Mouse (Mus musculus): ENCODE measurements around the gene Rcn3. TPM values are rescaled to one million over a fixed set of nuclear protein-coding genes. Genes with fewer than 3 reads are reported as not detected.

The Rcn3 gene
- 388 and 395 TPM in 2 replicates for polyA plus RNA-seq (2015; fragmentation: Nextera tagmentation; extraction: Ambion mirVana)

DNA sequence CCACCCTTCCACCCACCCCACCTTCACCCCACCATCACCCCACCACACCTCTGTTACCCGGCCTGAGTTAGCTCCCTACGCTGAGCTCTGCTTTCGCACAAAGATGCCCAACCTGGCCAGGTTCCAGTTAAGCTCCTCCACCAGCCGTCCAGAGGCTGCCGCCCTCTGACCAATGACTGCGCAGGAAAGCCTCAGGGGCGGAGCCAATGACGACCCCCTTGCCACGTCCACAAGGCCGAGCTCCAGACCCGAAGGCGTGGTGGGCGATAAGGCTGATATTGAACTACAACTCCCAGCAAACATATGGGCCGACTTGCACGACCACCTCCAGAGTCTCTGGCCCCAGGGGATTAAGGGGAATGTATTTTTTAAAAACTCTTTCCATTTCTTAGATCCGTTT is at the start of gene Rcn3:
Gene Rcn3 (minus strand): TSS at position 174 of the 400 bp plus-strand sequence.
- Histone ChIP-seq H3K27me3 (ENCODE audit: control insufficient read depth, insufficient read depth, low read length) (no peaks in the 10 kb centered on the region), H3K36me3 (ENCODE audit: control insufficient read depth, insufficient read depth, low read length) (0 out of 2 replicates have a peak, but pooled peaks cover 3% of the 10 kb centered on the region), H3K9ac (ENCODE audit: low read length) (peak within 1 kb of the TSS; percentile 81), H3K4me2 (ENCODE audit: low read depth, low read length) (peak within 1 kb of the TSS; percentile 56), H3K4me1 (ENCODE audit: control insufficient read depth, insufficient read depth, low read length) (peaks cover 8% of the 10 kb centered on the region), H3K27ac (ENCODE audit: low read length) (peak within 1 kb of the TSS; percentile 90), H3K9me3 (replicated peaks; ENCODE audit: control insufficient read depth, low read length) (no peaks in the 10 kb centered on the region), H3K4me3 (replicated peaks; ENCODE audit: low read length) (peak within 1 kb of the TSS; percentile 49)
- peak; percentile 95 for ATAC-seq (ENCODE audit: insufficient read depth, low FRiP score)
- under 1% methylated on average over 16 of the region's 16 CpGs for WGBS

DNA sequence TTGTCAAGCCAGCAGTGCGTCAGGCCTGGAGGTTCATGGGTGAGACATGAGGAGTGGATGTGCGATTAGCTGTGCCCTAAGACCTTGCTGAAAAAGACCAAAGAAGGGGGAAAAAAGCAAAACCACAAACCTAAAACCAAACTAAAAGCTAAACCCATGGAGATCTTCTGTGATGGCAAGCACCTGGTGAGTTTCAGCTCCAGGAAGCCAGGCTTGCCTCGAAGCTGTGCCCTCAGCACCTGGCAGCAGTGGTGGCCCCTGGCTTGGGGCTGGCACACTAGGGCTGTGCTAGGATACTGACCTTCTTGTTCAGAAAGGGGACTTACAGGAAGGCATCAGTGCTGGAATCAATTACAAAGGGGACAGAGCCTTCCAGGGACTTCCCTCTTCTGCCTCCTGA is 49.3 kb upstream of the Rcn3 start:
- H3K9ac ChIP-seq (ENCODE audit: low read length) = no peak overlapping the region
- 0 out of 2 replicates have a peak, but pooled peaks cover 4% of the 10 kb centered on the region for H3K4me1 ChIP-seq (ENCODE audit: control insufficient read depth, insufficient read depth, low read length)
- WGBS = 86% methylated on average over 3 of the region's 3 CpGs
- H3K27ac ChIP-seq (ENCODE audit: low read length) = no peak overlapping the region
- H3K27me3 ChIP-seq (ENCODE audit: control insufficient read depth, insufficient read depth, low read length) = no peaks in the 10 kb centered on the region
- H3K36me3 ChIP-seq (ENCODE audit: control insufficient read depth, insufficient read depth, low read length) = no peaks in the 10 kb centered on the region; the same call in none of the 2 replicates
- no peak for ATAC-seq (ENCODE audit: insufficient read depth, low FRiP score)
- no peak overlapping the region for H3K4me2 ChIP-seq (ENCODE audit: low read depth, low read length)
- H3K4me3 ChIP-seq (replicated peaks; ENCODE audit: low read length) = no peak overlapping the region
- H3K9me3 ChIP-seq (replicated peaks; ENCODE audit: control insufficient read depth, low read length) = no peaks in the 10 kb centered on the region

DNA sequence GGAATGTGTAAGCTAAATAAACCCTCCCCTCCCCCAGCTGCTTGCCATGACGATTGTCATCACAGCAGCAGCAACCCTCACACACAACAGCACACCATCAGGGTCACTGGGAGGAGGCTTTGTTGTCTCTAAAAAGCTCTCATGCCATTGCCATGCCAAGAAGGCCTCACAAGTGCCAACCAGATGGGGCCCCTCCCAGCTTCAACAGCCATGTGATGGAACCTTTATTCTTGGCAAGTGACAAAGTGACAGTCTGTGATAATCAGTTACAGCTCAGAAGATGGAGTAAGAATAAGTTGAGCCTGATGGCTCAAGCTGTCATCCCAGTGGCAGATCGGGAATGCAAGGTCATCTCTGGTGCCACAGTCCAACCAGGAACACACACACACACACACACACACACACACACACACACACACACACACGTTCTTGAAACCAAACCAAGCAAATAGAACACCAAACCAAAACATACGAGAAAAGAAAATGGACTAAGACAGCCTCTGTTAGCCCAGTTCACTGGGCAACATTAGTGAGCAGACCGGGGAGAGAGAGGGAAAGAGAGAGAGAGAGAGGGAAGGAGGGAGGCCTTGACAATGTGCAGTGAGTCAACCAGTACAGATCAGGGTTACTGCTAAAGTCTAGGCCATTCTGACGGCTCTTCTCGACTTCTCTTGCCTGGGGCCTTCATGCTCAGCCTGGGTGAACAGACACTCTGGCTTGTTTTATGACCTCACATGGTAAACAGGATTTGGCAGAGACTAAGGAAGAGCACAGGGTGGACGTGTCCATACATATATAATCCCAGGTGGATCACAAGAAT is 48.1 kb upstream of the Rcn3 start:
- H3K27ac ChIP-seq (ENCODE audit: low read length) = no peak overlapping the region
- ATAC-seq (ENCODE audit: insufficient read depth, low FRiP score) = no peak
- H3K9me3 ChIP-seq (replicated peaks; ENCODE audit: control insufficient read depth, low read length) = no peaks in the 10 kb centered on the region
- H3K4me2 ChIP-seq (ENCODE audit: low read depth, low read length) = no peak overlapping the region
- no peak overlapping the region for H3K9ac ChIP-seq (ENCODE audit: low read length)
- no peaks in the 10 kb centered on the region; the same call in 1 of the 2 replicates for H3K36me3 ChIP-seq (ENCODE audit: control insufficient read depth, insufficient read depth, low read length)
- H3K4me1 ChIP-seq (ENCODE audit: control insufficient read depth, insufficient read depth, low read length) = peaks cover 9% of the 10 kb centered on the region; the same call in 1 of the 2 replicates
- no peaks in the 10 kb centered on the region for H3K27me3 ChIP-seq (ENCODE audit: control insufficient read depth, insufficient read depth, low read length)
- 72% methylated on average over 8 of the region's 8 CpGs for WGBS
- H3K4me3 ChIP-seq (replicated peaks; ENCODE audit: low read length) = no peak overlapping the region

DNA sequence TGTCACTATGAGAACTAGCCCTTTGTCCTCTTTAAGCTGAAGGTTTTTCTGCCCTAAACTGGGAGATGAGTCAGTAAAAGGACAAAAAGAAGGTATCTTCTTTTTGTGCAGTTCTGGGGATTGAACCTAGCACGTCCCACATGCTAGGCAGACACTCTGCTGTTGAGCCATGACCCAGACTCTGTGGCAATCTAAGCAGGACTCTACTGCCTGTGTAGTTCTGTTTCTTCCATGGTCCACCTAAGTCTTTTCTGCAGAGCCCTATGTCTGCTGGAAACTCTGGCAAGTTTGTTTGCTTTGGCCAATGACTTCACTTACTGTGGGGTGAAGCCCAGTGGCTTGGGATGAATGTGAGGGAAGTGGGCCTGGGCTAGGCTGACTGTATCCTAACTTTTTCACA is 46.4 kb upstream of the Rcn3 start:
- Histone ChIP-seq H3K9ac (ENCODE audit: low read length) (no peak overlapping the region), H3K4me3 (replicated peaks; ENCODE audit: low read length) (no peak overlapping the region), H3K36me3 (ENCODE audit: control insufficient read depth, insufficient read depth, low read length) (no peaks in the 10 kb centered on the region; the same call in 1 of the 2 replicates), H3K4me2 (ENCODE audit: low read depth, low read length) (no peak overlapping the region), H3K4me1 (ENCODE audit: control insufficient read depth, insufficient read depth, low read length) (peaks cover 9% of the 10 kb centered on the region), H3K9me3 (replicated peaks; ENCODE audit: control insufficient read depth, low read length) (peaks cover 1% of the 10 kb centered on the region; the same call in 1 of the 2 replicates), H3K27ac (ENCODE audit: low read length) (no peak overlapping the region), H3K27me3 (ENCODE audit: control insufficient read depth, insufficient read depth, low read length) (no peaks in the 10 kb centered on the region)
- 90% methylated on average over 1 of the region's 1 CpGs for WGBS
- ATAC-seq (ENCODE audit: insufficient read depth, low FRiP score) = no peak

- Histone ChIP-seq H3K4me1 (ENCODE audit: control insufficient read depth, insufficient read depth, low read length) (peaks cover 9% of the 10 kb centered on the region), H3K36me3 (ENCODE audit: control insufficient read depth, insufficient read depth, low read length) (no peaks in the 10 kb centered on the region; the same call in 1 of the 2 replicates), H3K9ac (ENCODE audit: low read length) (no peak overlapping the region), H3K9me3 (replicated peaks; ENCODE audit: control insufficient read depth, low read length) (peaks cover 4% of the 10 kb centered on the region; the same call in 1 of the 2 replicates), H3K4me2 (ENCODE audit: low read depth, low read length) (no peak overlapping the region), H3K27me3 (ENCODE audit: control insufficient read depth, insufficient read depth, low read length) (no peaks in the 10 kb centered on the region), H3K27ac (ENCODE audit: low read length) (no peak overlapping the region), H3K4me3 (replicated peaks; ENCODE audit: low read length) (no peak overlapping the region)
- WGBS = 63% methylated on average over 12 of the region's 12 CpGs
- ATAC-seq (ENCODE audit: insufficient read depth, low FRiP score) = no peak
These were observed 45.4 kb upstream of the Rcn3 start for GRCm38 (mm10) chr7:45137171-45138006.

DNA sequence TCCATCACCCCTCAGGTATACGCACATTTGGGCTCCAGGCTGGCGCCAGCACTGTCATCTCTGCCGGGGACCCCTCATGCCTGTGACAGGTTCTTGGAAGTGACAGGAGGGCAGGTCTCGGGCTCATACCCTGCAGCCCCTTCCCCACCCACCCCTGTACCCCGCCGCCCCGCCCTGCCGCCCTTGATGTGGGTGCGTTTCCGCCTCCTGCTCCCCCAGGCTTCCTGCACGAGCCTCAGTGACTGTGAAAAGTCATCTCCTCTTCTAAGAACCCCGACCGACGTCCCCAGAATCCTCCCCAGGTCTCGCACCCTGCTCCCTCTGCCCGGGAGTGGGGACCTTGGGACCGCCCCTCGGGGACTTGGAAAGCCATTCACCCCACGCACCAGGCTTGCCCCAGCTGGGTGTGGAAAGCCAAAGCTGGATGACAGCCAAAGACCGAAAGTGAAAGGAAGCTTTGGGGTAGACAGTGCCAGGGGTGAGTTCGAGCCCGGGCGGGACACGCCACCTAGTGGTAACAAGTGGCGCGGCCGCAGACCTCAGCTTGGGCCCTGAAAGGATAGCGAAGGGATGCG is 44.1 kb upstream of the Rcn3 start, which contains the start of the genes Gm45713 and Flt3l:
Gene Gm45713 (minus strand): TSS at position 239 of the 575 bp plus-strand sequence.
Gene Flt3l (minus strand): TSS at position 440 of the 575 bp plus-strand sequence.
- peak within 1 kb of the TSS; percentile 81 for H3K4me2 ChIP-seq (ENCODE audit: low read depth, low read length)
- no peaks in the 10 kb centered on the region for H3K27me3 ChIP-seq (ENCODE audit: control insufficient read depth, insufficient read depth, low read length)
- peaks cover 9% of the 10 kb centered on the region for H3K4me1 ChIP-seq (ENCODE audit: control insufficient read depth, insufficient read depth, low read length)
- peaks cover 4% of the 10 kb centered on the region; the same call in 1 of the 2 replicates for H3K9me3 ChIP-seq (replicated peaks; ENCODE audit: control insufficient read depth, low read length)
- no peaks in the 10 kb centered on the region; the same call in 1 of the 2 replicates for H3K36me3 ChIP-seq (ENCODE audit: control insufficient read depth, insufficient read depth, low read length)
- ATAC-seq (ENCODE audit: insufficient read depth, low FRiP score) = peak; percentile 84
- H3K27ac ChIP-seq (ENCODE audit: low read length) = no peak within 1 kb of the TSS
- WGBS = 3% methylated on average over 29 of the region's 29 CpGs
- H3K9ac ChIP-seq (ENCODE audit: low read length) = peak within 1 kb of the TSS; percentile 84
- H3K4me3 ChIP-seq (replicated peaks; ENCODE audit: low read length) = peak within 1 kb of the TSS; percentile 75

- Histone ChIP-seq H3K27me3 (ENCODE audit: control insufficient read depth, insufficient read depth, low read length) (no peaks in the 10 kb centered on the region), H3K9me3 (replicated peaks; ENCODE audit: control insufficient read depth, low read length) (peaks cover 4% of the 10 kb centered on the region; the same call in 1 of the 2 replicates), H3K27ac (ENCODE audit: low read length) (no peak overlapping the region), H3K4me3 (replicated peaks; ENCODE audit: low read length) (peak overlapping the region; percentile 75), H3K4me1 (ENCODE audit: control insufficient read depth, insufficient read depth, low read length) (peaks cover 9% of the 10 kb centered on the region), H3K4me2 (ENCODE audit: low read depth, low read length) (peak overlapping the region; percentile 81), H3K36me3 (ENCODE audit: control insufficient read depth, insufficient read depth, low read length) (no peaks in the 10 kb centered on the region; the same call in 1 of the 2 replicates), H3K9ac (ENCODE audit: low read length) (no peak overlapping the region; the same call in 1 of the 2 replicates)
- WGBS = 77% methylated on average over 3 of the region's 3 CpGs
- no peak for ATAC-seq (ENCODE audit: insufficient read depth, low FRiP score)
These were observed 43.3 kb upstream of the Rcn3 start for GRCm38 (mm10) chr7:45135370-45135769.

- WGBS = 13% methylated on average over 12 of the region's 12 CpGs
- Histone ChIP-seq H3K4me3 (replicated peaks; ENCODE audit: low read length) (no peak overlapping the region), H3K9me3 (replicated peaks; ENCODE audit: control insufficient read depth, low read length) (peaks cover 4% of the 10 kb centered on the region; the same call in 1 of the 2 replicates), H3K36me3 (ENCODE audit: control insufficient read depth, insufficient read depth, low read length) (no peaks in the 10 kb centered on the region; the same call in 1 of the 2 replicates), H3K27ac (ENCODE audit: low read length) (no peak overlapping the region), H3K27me3 (ENCODE audit: control insufficient read depth, insufficient read depth, low read length) (no peaks in the 10 kb centered on the region), H3K4me1 (ENCODE audit: control insufficient read depth, insufficient read depth, low read length) (peaks cover 12% of the 10 kb centered on the region), H3K9ac (ENCODE audit: low read length) (no peak overlapping the region), H3K4me2 (ENCODE audit: low read depth, low read length) (no peak overlapping the region)
- 0 out of 2 replicates have a peak, but pooled peaks have one; percentile 12 for ATAC-seq (ENCODE audit: insufficient read depth, low FRiP score)
These were observed 42.6 kb upstream of the Rcn3 start for GRCm38 (mm10) chr7:45134544-45135026.

Measured in stomach, embryonic 16.5 days (tissue).